In the genomic region with DNA sequence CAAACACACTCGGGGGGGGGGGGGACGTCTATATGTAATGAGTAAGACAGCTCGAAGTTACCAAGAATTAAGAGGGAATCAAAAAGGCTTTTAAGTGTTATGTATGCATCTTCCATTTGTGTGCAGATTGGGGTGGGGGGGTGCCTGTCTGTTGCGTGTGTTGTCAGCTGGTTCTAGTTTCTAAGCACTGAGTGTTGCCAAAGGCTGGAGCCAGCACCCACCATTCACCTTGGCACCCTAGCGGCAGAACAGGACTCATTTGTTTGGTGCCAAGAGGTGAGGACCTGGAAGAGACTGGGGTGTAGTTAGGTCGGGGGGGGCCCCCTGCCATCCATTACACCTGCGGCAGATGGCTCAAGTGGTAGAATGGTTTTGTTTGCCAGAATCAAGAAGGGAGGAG, we compare ENCODE assay signal across 10 mouse cellular contexts.
DNase-seq lines count a peak whose midpoint lies in the region; ATAC-seq and TF ChIP-seq lines count a peak whose summit lies in the region.
"Had no signal": no experiment of that assay in that cellular context is flagged by ENCODE, and none has a peak within 500 bp of the region (broad histone marks: within the 10 kb centered on the region; RNA-seq: fewer than 3 reads in every experiment).

No protein-coding gene starts in this region.

- no peak for TF ChIP-seq EP300 in lung, postnatal 0 days (IDR thresholded peaks at IDR 0.05)

- H3K27ac ChIP-seq in embryonic facial prominence, embryonic 11.5 days (replicated peaks; ENCODE audit: low read depth, low read length) = no peak overlapping the region
- peak overlapping the region; percentile 99 for H3K27ac ChIP-seq in hindbrain, embryonic 16.5 days (ENCODE audit: low read depth, low read length)
- peak overlapping the region; percentile 100 for H3K27ac ChIP-seq in neural tube, embryonic 13.5 days (replicated peaks)
- H3K27ac ChIP-seq in heart, embryonic 10.5 days = no peak overlapping the region
- H3K27ac ChIP-seq in lung, postnatal 0 days (ENCODE audit: low read length) = no peak overlapping the region

- 5% methylated on average over 7 of the region's 7 CpGs for WGBS in embryonic facial prominence, embryonic 11.5 days
- WGBS in hindbrain, embryonic 16.5 days = under 1% methylated on average over 7 of the region's 7 CpGs
- WGBS in neural tube, embryonic 13.5 days = 3% methylated on average over 7 of the region's 7 CpGs
- 3% methylated on average over 7 of the region's 7 CpGs for WGBS in heart, embryonic 10.5 days
- WGBS in lung, postnatal 0 days = 4% methylated on average over 7 of the region's 7 CpGs

- H3K27me3 ChIP-seq in embryonic facial prominence, embryonic 11.5 days (ENCODE audit: control insufficient read depth, insufficient read depth, low read length) = peaks cover 71% of the 10 kb centered on the region
- no peaks in the 10 kb centered on the region for H3K27me3 ChIP-seq in hindbrain, embryonic 16.5 days (replicated peaks; ENCODE audit: control insufficient read depth, insufficient read depth, low read length)
- H3K27me3 ChIP-seq in neural tube, embryonic 13.5 days = peaks cover 11% of the 10 kb centered on the region; the same call in 1 of the 2 replicates
- H3K27me3 ChIP-seq in heart, embryonic 10.5 days (ENCODE audit: insufficient read depth, poor library complexity, severe bottlenecking) = peaks cover 100% of the 10 kb centered on the region
- H3K27me3 ChIP-seq in lung, postnatal 0 days (replicated peaks; ENCODE audit: insufficient read depth, low read length) = peaks cover 88% of the 10 kb centered on the region

- H3K4me3 ChIP-seq in embryonic facial prominence, embryonic 11.5 days (ENCODE audit: low read depth, low read length) = peak overlapping the region; percentile 27
- H3K4me3 ChIP-seq in hindbrain, embryonic 16.5 days (ENCODE audit: low read length) = peak overlapping the region; percentile 42
- H3K4me3 ChIP-seq in neural tube, embryonic 13.5 days = peak overlapping the region; percentile 84
- no peak overlapping the region for H3K4me3 ChIP-seq in heart, embryonic 10.5 days
- no peak overlapping the region for H3K4me3 ChIP-seq in lung, postnatal 0 days (ENCODE audit: low read depth, low read length)
- H3K4me3 ChIP-seq: erythroblast, embryonic 14.5 days had no signal

- H3K9me3 ChIP-seq in embryonic facial prominence, embryonic 11.5 days (replicated peaks; ENCODE audit: control insufficient read depth, low read length) = no peaks in the 10 kb centered on the region
- H3K9me3 ChIP-seq in hindbrain, embryonic 16.5 days (ENCODE audit: control insufficient read depth, low read length) = no peaks in the 10 kb centered on the region
- H3K9me3 ChIP-seq in neural tube, embryonic 13.5 days = no peaks in the 10 kb centered on the region
- H3K9me3 ChIP-seq in heart, embryonic 10.5 days = no peaks in the 10 kb centered on the region
- no peaks in the 10 kb centered on the region for H3K9me3 ChIP-seq in lung, postnatal 0 days (ENCODE audit: low read length)

- peak; percentile 45 to 73 for DNase-seq in layer of hippocampus, adult 18-20 months (ENCODE audit: low spot score in 2 of 2)
- DNase-seq in layer of hippocampus, adult 9-10 months (ENCODE audit: low spot score) = no peak
- DNase-seq in embryonic facial prominence, embryonic 11.5 days (ENCODE audit: low spot score) = peak; percentile 1
- DNase-seq in heart, embryonic 10.5 days (ENCODE audit: low spot score) = no peak
- no peak for DNase-seq in lung, postnatal 0 days (ENCODE audit: low spot score)
- no peak for DNase-seq in gastrocnemius, postnatal 14 days
- DNase-seq: heart, postnatal 4 days had no signal

- H3K4me1 ChIP-seq in embryonic facial prominence, embryonic 11.5 days (ENCODE audit: control insufficient read depth, insufficient read depth, low read length) = no peaks in the 10 kb centered on the region
- no peaks in the 10 kb centered on the region for H3K4me1 ChIP-seq in hindbrain, embryonic 16.5 days (ENCODE audit: control insufficient read depth, insufficient read depth, low read depth, low read length)
- H3K4me1 ChIP-seq in neural tube, embryonic 13.5 days (replicated peaks) = peaks cover 22% of the 10 kb centered on the region
- peaks cover 10% of the 10 kb centered on the region for H3K4me1 ChIP-seq in heart, embryonic 10.5 days
- no peaks in the 10 kb centered on the region for H3K4me1 ChIP-seq in lung, postnatal 0 days (ENCODE audit: insufficient read depth, low read depth, low read length)

- 0 out of 2 replicates have a peak overlapping the region, but pooled peaks have one; percentile 32 for H3K9ac ChIP-seq in embryonic facial prominence, embryonic 11.5 days (replicated peaks; ENCODE audit: low read length)
- peak overlapping the region; percentile 88 for H3K9ac ChIP-seq in hindbrain, embryonic 16.5 days (ENCODE audit: low read depth, low read length)
- H3K9ac ChIP-seq in neural tube, embryonic 13.5 days = peak overlapping the region; percentile 100
- no peak overlapping the region for H3K9ac ChIP-seq in lung, postnatal 0 days (replicated peaks; ENCODE audit: low read depth)

- TF ChIP-seq CTCF in lung, postnatal 0 days (IDR thresholded peaks at IDR 0.05) = no peak

- H3K4me2 ChIP-seq in embryonic facial prominence, embryonic 11.5 days (ENCODE audit: low read depth, low read length) = no peak overlapping the region
- H3K4me2 ChIP-seq in hindbrain, embryonic 16.5 days (ENCODE audit: low read length) = peak overlapping the region; percentile 75
- H3K4me2 ChIP-seq in neural tube, embryonic 13.5 days = peak overlapping the region; percentile 69
- H3K4me2 ChIP-seq in lung, postnatal 0 days (replicated peaks; ENCODE audit: low read depth, low read length) = no peak overlapping the region

- intact Hi-C loops in gastrocnemius, postnatal 14 days (cut with DNase I; ENCODE audit: low total_unique reads) = no loop called here

- ATAC-seq in embryonic facial prominence, embryonic 11.5 days (replicated peaks; ENCODE audit: insufficient number of reproducible peaks, low FRiP score, low TSS enrichment, low read depth) = no peak
- peak; percentile 19 for ATAC-seq in hindbrain, embryonic 16.5 days
- peak; percentile 6; the same call in 1 of the 2 replicates for ATAC-seq in neural tube, embryonic 13.5 days (ENCODE audit: low read depth)
- no peak for ATAC-seq in lung, postnatal 0 days

- no peaks in the 10 kb centered on the region for H3K36me3 ChIP-seq in embryonic facial prominence, embryonic 11.5 days (replicated peaks; ENCODE audit: control insufficient read depth, insufficient read depth, low read depth, low read length)
- no peaks in the 10 kb centered on the region for H3K36me3 ChIP-seq in hindbrain, embryonic 16.5 days (ENCODE audit: control insufficient read depth, insufficient read depth, low read length)
- H3K36me3 ChIP-seq in neural tube, embryonic 13.5 days = no peaks in the 10 kb centered on the region
- H3K36me3 ChIP-seq in heart, embryonic 10.5 days = no peaks in the 10 kb centered on the region
- no peaks in the 10 kb centered on the region for H3K36me3 ChIP-seq in lung, postnatal 0 days (ENCODE audit: insufficient read depth, low read length)

Comparison
In these comparisons a context has a peak if more than half of its experiments do, and no peak if none do; other contexts are left out.
1. DNase-seq: peak in layer of hippocampus, adult 18-20 months (2 of 2) and embryonic facial prominence, embryonic 11.5 days (single experiment); none in layer of hippocampus, adult 9-10 months (single experiment), heart, embryonic 10.5 days (single experiment), lung, postnatal 0 days (single experiment) and gastrocnemius, postnatal 14 days (single experiment).
2. ATAC-seq: peak in hindbrain, embryonic 16.5 days (single experiment) and neural tube, embryonic 13.5 days (single experiment); none in embryonic facial prominence, embryonic 11.5 days (single experiment) and lung, postnatal 0 days (single experiment).
3. H3K27ac ChIP-seq: peak in hindbrain, embryonic 16.5 days (single experiment) and neural tube, embryonic 13.5 days (single experiment); none in embryonic facial prominence, embryonic 11.5 days (single experiment), heart, embryonic 10.5 days (single experiment) and lung, postnatal 0 days (single experiment).
4. H3K4me2 ChIP-seq: peak in hindbrain, embryonic 16.5 days (single experiment) and neural tube, embryonic 13.5 days (single experiment); none in embryonic facial prominence, embryonic 11.5 days (single experiment) and lung, postnatal 0 days (single experiment).
5. H3K4me3 ChIP-seq: peak in embryonic facial prominence, embryonic 11.5 days (single experiment), hindbrain, embryonic 16.5 days (single experiment) and neural tube, embryonic 13.5 days (single experiment); none in heart, embryonic 10.5 days (single experiment) and lung, postnatal 0 days (single experiment).